Mouse (Mus musculus): ENCODE measurements around the gene Fndc9.

GRCm38 (mm10) chr11:46269391-46269790 lies 34.1 kb downstream of the Fndc9 start:
- TF ChIP-seq CTCF (IDR thresholded peaks at IDR 0.05; ENCODE audit: extremely low read depth, insufficient read length, insufficient replicate concordance, low read depth, low read length), result no peak
- TF ChIP-seq POLR2A (IDR thresholded peaks at IDR 0.05; ENCODE audit: low read depth, low read length), result no peak

Measured in small intestine, adult 2 months (tissue).